Mouse (Mus musculus) MEL-GATA-1-ER (cell line): ENCODE measurements around the gene Gnat1.

Experiments
- DNase-seq: peaks from one replicate; pipeline ENCODE4 v3.0.0-alpha.2; 2012; ENCODE audit warnings: low read depth; ENCODE audit errors: extremely low read depth

The Gnat1 gene

GRCm38 (mm10) chr9:107627387-107628255 is 51.9 kb downstream of the Gnat1 start:
- DNase-seq: no peak

GRCm38 (mm10) chr9:107626844-107627277 is 52.7 kb downstream of the Gnat1 start:
- DNase-seq: no peak

- DNase-seq: no peak
Measured at GRCm38 (mm10) chr9:107626158-107626843, 53.2 kb downstream of the Gnat1 start.

- no peak for DNase-seq
Measured at GRCm38 (mm10) chr9:107625351-107626128, 54.0 kb downstream of the Gnat1 start.

GRCm38 (mm10) chr9:107624951-107625350 is 54.6 kb downstream of the Gnat1 start:
- DNase-seq: no peak

- no peak for DNase-seq
Measured at GRCm38 (mm10) chr9:107624539-107624938, 55.0 kb downstream of the Gnat1 start.
